Mouse (Mus musculus): ENCODE measurements at regions not wholly inside any gene's neighbourhood (a gene's known extent, or its start where the extent isn't known, plus 50 kb on each side); places are given as distances from the start of the nearest gene placed in this dataset.

- no peak for TF ChIP-seq POLR2A (IDR thresholded peaks at IDR 0.05; ENCODE audit: borderline replicate concordance, extremely low read depth, insufficient read depth, insufficient read length, poor library complexity, severe bottlenecking)
- TF ChIP-seq CTCF (IDR thresholded peaks at IDR 0.05; ENCODE audit: borderline replicate concordance, extremely low read depth, insufficient read depth, insufficient read length), result no peak
Observed at GRCm38 (mm10) chr7:61877311-61878065, 468.9 kb upstream of the Ndn start.

Data from brain, embryonic 14.5 days (tissue).